Mouse (Mus musculus) CH12.LX (cell line): Measurements from ENCODE around the gene RPS10-NUDT3.

ENCODE experiments used
- CTCF ChIP-seq, 2 experiments: IDR thresholded peaks in 1 of 2; conservative IDR thresholded peaks in 1 of 2; 2 replicates each; pipeline ENCODE4 v1.5.1; 2011 to 2012; ENCODE audit warnings: low read depth in 2 of 2, low read length in 2 of 2, improper control_type of control experiment in 1 of 2, inconsistent platforms in 1 of 2, mild to moderate bottlenecking in 1 of 2, moderate library complexity in 1 of 2
- JUN ChIP-seq: IDR thresholded peaks from 2 replicates; pipeline ENCODE4 v1.6.1; 2011; ENCODE audit warnings: low read depth, mild to moderate bottlenecking, low read length, improper control_type of control experiment, moderate library complexity; ENCODE audit not compliant: insufficient read depth
- SIN3A ChIP-seq: IDR thresholded peaks from 2 replicates; pipeline ENCODE4 v1.6.1; 2012; ENCODE audit warnings: low read length, improper control_type of control experiment, inconsistent platforms
- USF1 ChIP-seq: IDR thresholded peaks from 2 replicates; pipeline ENCODE4 v1.6.1; 2014; ENCODE audit warnings: low read depth, mild to moderate bottlenecking, inconsistent platforms, low read length, improper control_type of control experiment
- USF2 ChIP-seq: conservative IDR thresholded peaks from 2 replicates; pipeline ENCODE4 v1.6.1; 2011; ENCODE audit warnings: low read depth, low read length, improper control_type of control experiment

GRCm38 (mm10) chr17:27613016-27613415 lies 22.0 kb downstream of the RPS10-NUDT3 start:
- TF ChIP-seq JUN (no peak), SIN3A (no peak), CTCF (conservative IDR thresholded peaks at IDR 0.05 in 1 of 2, IDR thresholded peaks at IDR 0.05 in 1 of 2; ENCODE audit: low read depth in 2 of 2, low read length in 2 of 2) (no peak), USF1 (no peak), USF2 (no peak)
